Mouse (Mus musculus) embryonic stem cell, embryonic (primary cell): ENCODE data around the gene Mmd2.

ENCODE experiments used
- CTCF ChIA-PET, 4 experiments: fragments of 300-600 bp in 2 of 4; fragments of 350-600 bp in 2 of 4; sonication (Branson Sonifier 250); formaldehyde crosslinking; loops; one replicate each; lab custom pipeline; 2022; ENCODE audit warnings: inconsistent platforms in 2 of 4; lab: Charles Lee
- POLR2A ChIA-PET, 4 experiments: fragments of 300-600 bp in 2 of 4; fragments of 350-600 bp in 2 of 4; sonication (Branson Sonifier 250); formaldehyde crosslinking; loops; one replicate each; lab custom pipeline; 2022; ENCODE audit warnings: antibody characterized with exemption in 4 of 4, inconsistent platforms in 1 of 4; lab: Charles Lee

Gene Mmd2

DNA sequence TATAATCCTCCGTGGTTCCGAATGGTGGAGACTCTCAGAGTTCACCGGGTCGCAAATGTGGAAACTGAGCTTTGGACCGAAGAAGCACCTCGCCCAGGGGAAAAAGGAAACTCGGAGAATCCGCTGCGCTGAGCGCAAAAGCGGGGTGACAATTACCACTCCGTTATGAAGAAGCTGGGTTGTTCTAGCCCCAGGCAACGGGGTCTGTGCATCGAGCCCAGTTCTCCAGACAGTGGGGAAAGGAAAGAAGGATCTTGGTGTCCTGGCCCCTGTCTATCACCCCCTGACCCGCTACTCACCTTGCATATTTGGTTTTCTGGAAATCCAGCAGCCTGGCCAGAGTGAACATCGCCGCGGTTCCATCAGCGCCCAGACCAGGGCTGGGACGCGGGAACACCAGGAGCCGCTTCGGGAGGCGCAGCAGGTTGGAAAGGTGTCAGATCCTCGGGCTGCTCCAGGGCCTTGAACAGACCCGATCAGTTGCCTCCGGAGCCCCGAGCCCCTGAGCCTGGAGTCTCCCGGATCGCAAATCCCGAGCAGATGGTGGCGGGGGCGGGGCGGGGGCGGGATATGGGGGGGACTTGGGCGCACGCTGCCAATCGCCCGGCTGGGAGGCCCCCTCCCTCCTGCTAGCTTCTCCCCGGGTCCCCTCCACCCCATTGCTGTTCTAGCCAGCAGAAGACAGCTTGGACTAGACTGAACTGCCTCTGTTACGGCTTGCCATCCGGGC is at the start of gene Mmd2:
Gene Mmd2, minus strand, starts transcription at position 542 of the 730 bp plus-strand sequence.
- CTCF ChIA-PET: interaction anchor here in 2 of 4 experiments (0.6 to 2.2 kb wide), 2 partner anchors 12 to 33 kb away, joined by 4 to 10 read pairs; no protein-coding TSS in a partner anchor

GRCm38 (mm10) chr5:142652266-142652665 is 43.7 kb upstream of the Mmd2 start:
- CTCF ChIA-PET: no interaction called here
- POLR2A ChIA-PET: interaction anchor here in 1 of 4 experiments (1.1 kb wide), 1 partner anchor 12 kb away, joined by 3 read pairs; no protein-coding TSS in a partner anchor

More for the DNA sequence above, at the start of gene Mmd2:
- POLR2A ChIA-PET: interaction anchor here in 2 of 4 experiments (0.6 to 0.7 kb wide), 2 partner anchors 86 to 207 kb away, joined by 3 read pairs; no protein-coding TSS in a partner anchor

- ChIA-PET POLR2A (interaction anchor here in 2 of 4 experiments (1.4 to 1.6 kb wide), 3 partner anchors 8 to 21 kb away, joined by 4 to 5 read pairs (median 5); no protein-coding TSS in a partner anchor), CTCF (interaction anchor here in 1 of 4 experiments (1.4 kb wide), 1 partner anchor 67 kb away, joined by 3 read pairs; no protein-coding TSS in a partner anchor)
Measured at GRCm38 (mm10) chr5:142650794-142651497, 42.3 kb upstream of the Mmd2 start.

- CTCF ChIA-PET: interaction anchor here in 1 of 4 experiments (1.4 kb wide), 1 partner anchor 68 kb away, joined by 3 read pairs; no protein-coding TSS in a partner anchor
- POLR2A ChIA-PET: interaction anchor here in 2 of 4 experiments (1.4 to 2.5 kb wide), 4 partner anchors 8 to 20 kb away, joined by 4 to 7 read pairs (median 5); no protein-coding TSS in a partner anchor
Measured at GRCm38 (mm10) chr5:142650390-142650789, 41.8 kb upstream of the Mmd2 start.

GRCm38 (mm10) chr5:142649460-142650050 is 41.0 kb upstream of the Mmd2 start:
- CTCF ChIA-PET: interaction anchor here in 2 of 4 experiments (0.6 to 0.7 kb wide), 2 partner anchors 108 to 112 kb away, joined by 3 to 5 read pairs; no protein-coding TSS in a partner anchor
- POLR2A ChIA-PET: interaction anchor here in 2 of 4 experiments (1.4 to 2.5 kb wide), 4 partner anchors 9 to 20 kb away, joined by 4 to 7 read pairs (median 5); no protein-coding TSS in a partner anchor

GRCm38 (mm10) chr5:142648162-142648561 is 39.6 kb upstream of the Mmd2 start:
- ChIA-PET CTCF (no interaction called here), POLR2A (interaction anchor here in 2 of 4 experiments (0.6 to 2.5 kb wide), 5 partner anchors 19 to 803 kb away, joined by 3 to 7 read pairs (median 4); no protein-coding TSS in a partner anchor)

DNA sequence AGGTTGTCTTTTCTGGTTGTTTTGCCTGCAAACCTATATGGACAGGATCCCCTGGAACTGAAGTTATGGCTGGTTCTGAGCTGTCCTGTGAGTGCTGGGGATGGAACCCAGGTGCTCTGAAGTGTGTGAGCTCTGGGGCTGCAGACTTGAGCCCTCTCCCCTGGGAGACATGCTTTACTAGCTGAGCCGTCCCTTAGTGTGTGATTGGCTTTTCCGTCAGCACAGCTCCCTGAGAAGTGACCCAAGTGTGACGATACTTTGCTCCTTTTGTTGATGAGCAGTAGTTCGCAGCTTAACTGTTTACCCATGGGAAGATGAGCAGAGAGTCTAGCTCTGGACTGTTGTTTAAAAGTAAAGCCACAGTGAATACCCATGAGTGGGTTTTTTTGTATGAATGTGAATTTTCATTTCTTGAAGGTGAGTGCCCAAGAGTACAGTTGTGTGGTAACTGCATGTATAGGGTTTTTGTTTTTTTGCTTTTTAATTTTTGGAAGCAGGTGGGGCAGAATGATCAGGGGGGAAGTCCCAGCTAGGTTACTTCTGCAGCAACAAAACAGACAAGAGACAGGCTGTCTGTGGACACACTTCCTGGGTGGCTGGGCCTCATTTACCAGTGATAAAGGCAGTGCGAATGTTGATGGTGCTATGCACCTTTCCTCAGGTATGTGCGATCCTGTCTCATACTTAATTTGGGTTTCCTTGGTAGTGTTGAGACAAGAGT is 32.9 kb upstream of the Mmd2 start:
- CTCF ChIA-PET: interaction anchor here in 2 of 4 experiments (0.6 to 1.6 kb wide), 5 partner anchors 33 to 511 kb away, joined by 3 to 4 read pairs (median 3); no protein-coding TSS in a partner anchor
- POLR2A ChIA-PET: interaction anchor here in 2 of 4 experiments (0.6 to 1.6 kb wide), 5 partner anchors 11 to 60 kb away, joined by 3 to 5 read pairs (median 4); no protein-coding TSS in a partner anchor

GRCm38 (mm10) chr5:142640088-142640487 is 31.5 kb upstream of the Mmd2 start:
- POLR2A ChIA-PET: interaction anchor here in 2 of 4 experiments (0.5 to 1.6 kb wide), 6 partner anchors 13 to 215 kb away, joined by 3 to 7 read pairs (median 3); no protein-coding TSS in a partner anchor
- CTCF ChIA-PET: interaction anchor here in 2 of 4 experiments (0.6 kb wide), 2 partner anchors 662 to 1055 kb away, joined by 3 read pairs; no protein-coding TSS in a partner anchor

DNA sequence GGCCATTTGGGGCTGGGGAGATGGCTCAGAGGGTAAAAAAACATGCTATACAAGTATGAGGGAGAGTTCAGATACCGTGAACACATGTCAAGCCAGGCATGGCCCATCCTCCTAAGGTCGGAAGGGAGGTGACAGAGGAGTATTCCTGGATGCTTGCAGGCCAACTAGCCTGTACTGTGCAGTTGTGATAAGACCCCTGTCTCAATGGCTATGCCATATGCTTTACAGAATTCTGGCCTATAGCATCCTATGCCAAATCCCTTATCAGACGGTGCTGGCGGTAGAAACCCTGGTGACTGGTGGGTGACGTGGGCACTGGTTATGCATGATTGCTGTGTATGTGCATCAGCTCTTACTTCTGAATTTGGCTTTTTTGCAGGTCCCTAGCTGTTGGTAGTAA is 29.2 kb upstream of the Mmd2 start:
- ChIA-PET CTCF (no interaction called here), POLR2A (no interaction called here)

DNA sequence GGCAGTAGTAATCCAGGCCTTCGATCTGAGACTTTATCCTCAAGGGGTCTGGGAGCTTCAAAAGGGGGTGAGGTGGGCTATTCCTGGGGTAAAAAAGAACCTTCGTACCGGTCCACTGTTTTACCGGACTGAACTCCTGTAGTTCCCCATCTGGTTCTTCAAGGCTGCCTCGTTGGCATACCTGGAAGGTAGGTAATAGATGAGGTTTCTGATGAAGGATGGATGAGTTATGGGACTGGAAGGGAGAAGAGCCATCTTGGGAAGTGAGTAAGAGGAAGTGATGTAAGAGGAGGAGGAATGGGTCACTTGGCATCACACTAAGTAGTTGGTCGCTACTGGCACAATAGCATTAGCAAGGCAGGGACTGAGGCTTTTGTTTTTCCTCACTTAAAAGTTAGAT is 21.6 kb upstream of the Mmd2 start:
- POLR2A ChIA-PET: interaction anchor here in 3 of 4 experiments (0.6 to 2.4 kb wide), 11 partner anchors 11 to 307 kb away, joined by 3 to 8 read pairs (median 3); partner anchors contain the start of gene Actb (in 1 of the 3)
- CTCF ChIA-PET: no interaction called here

DNA sequence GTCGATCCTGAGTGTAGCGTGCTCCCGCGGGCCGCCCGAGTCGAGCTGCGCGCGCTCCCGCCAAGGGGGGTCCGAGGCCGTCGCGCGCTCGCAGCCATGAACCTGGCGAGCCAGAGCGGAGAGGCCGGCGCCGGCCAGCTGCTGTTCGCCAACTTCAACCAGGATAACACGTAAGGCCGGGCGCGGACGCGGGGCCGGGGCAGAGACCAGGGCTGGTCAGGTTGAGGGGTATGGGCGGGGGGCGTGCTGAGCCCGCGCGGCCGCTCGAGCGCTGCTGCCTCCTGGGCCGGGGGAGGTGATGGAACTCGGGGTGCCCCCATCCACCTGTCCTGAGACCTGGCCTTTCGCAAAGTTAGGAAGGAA is 21.0 kb upstream of the Mmd2 start:
- POLR2A ChIA-PET: interaction anchor here in 3 of 4 experiments (0.5 to 2.4 kb wide), 8 partner anchors 10 to 277 kb away, joined by 3 to 8 read pairs (median 3); partner anchors contain the start of gene Actb (in 1 of the 3)
- CTCF ChIA-PET: no interaction called here

GRCm38 (mm10) chr5:142628726-142629662 is 20.4 kb upstream of the Mmd2 start:
- CTCF ChIA-PET: interaction anchor here (0.6 to 1.1 kb wide), 6 partner anchors 9 to 89 kb away, joined by 3 to 5 read pairs (median 4); no protein-coding TSS in a partner anchor
- POLR2A ChIA-PET: interaction anchor here in 3 of 4 experiments (0.6 to 2.4 kb wide), 13 partner anchors 12 to 499 kb away, joined by 3 to 8 read pairs (median 3); partner anchors contain the start of gene Actb (in 1 of the 3)

DNA sequence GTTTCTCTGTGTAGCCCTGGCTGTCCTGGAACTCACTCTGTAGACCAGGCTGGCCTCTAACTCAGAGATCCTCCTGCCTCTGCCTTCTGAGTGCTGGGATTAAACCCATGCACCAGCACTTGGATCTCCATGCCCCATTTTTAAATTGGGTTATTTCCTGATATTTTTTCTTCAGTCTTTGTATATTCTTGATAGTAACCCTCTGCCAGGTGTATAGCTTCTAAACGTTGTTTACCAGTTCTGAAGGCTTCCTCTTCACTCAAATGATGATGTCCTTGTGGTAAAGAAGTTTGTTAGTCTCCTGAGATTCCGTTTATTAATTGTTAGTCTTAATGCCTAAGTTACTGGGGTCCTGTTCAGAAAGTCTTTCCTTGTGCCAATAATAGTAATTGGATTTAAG is 18.8 kb upstream of the Mmd2 start, which contains the start of gene Wipi2:
Gene Wipi2, plus strand, starts transcription at position 301 of the 400 bp plus-strand sequence.
- ChIA-PET POLR2A (interaction anchor here in 2 of 4 experiments (1.1 to 1.6 kb wide), 6 partner anchors 18 to 278 kb away, joined by 3 read pairs; no protein-coding TSS in a partner anchor), CTCF (interaction anchor here in 1 of 4 experiments (0.5 kb wide), 1 partner anchor 89 kb away, joined by 4 read pairs; no protein-coding TSS in a partner anchor)

GRCm38 (mm10) chr5:142623080-142623479 is 14.5 kb upstream of the Mmd2 start:
- ChIA-PET CTCF (interaction anchor here (0.6 to 1.5 kb wide), 10 partner anchors 40 to 402 kb away, joined by 3 to 7 read pairs (median 4); partner anchors contain the start of gene Radil (in 1 of the 4)), POLR2A (interaction anchor here in 2 of 4 experiments (0.7 to 1.0 kb wide), 2 partner anchors 45 to 159 kb away, joined by 3 read pairs; partner anchors contain the start of gene Ap5z1 (in 1 of the 2))

DNA sequence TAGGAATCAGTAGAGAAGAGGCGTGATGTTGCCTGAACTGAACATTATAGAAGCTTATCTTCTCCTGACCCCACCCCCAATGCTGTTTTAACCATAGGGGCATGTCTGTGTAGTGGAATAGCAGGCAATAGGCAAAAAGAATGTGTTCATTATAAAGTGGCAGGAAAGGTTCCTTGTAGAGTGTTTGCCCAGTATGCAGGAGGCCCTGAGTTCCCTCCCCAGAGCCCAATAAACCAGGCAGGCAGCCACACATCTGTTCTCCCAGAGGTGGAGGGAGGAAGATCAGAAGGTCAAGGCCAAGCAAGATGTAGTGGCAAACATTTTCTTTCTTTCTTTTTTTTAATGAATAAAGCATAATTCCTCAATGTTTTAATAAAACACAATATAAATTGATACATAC is 13.5 kb upstream of the Mmd2 start:
- POLR2A ChIA-PET: interaction anchor here in 2 of 4 experiments (0.6 kb wide), 2 partner anchors 18 to 54 kb away, joined by 3 read pairs; no protein-coding TSS in a partner anchor
- CTCF ChIA-PET: interaction anchor here in 3 of 4 experiments (0.5 to 1.5 kb wide), 6 partner anchors 39 to 117 kb away, joined by 3 to 6 read pairs (median 4); no protein-coding TSS in a partner anchor
